Mouse (Mus musculus): ENCODE data around the gene Adamtsl1. TPM values are rescaled to one million over a fixed set of nuclear protein-coding genes. Genes with fewer than 3 reads are reported as not detected.

The Adamtsl1 gene
- polyA plus RNA-seq, 1 experiment from 2014 or later, result 17.6 TPM

GRCm38 (mm10) chr4:86241854-86242424 is 728.0 kb downstream of the Adamtsl1 start:
- Histone ChIP-seq H3K36me3 (no peaks in the 10 kb centered on the region), H3K27me3 (no peaks in the 10 kb centered on the region), H3K9me3 (no peaks in the 10 kb centered on the region), H3K9ac (no peak overlapping the region), H3K27ac (no peak overlapping the region), H3K4me3 (no peak overlapping the region), H3K4me1 (no peaks in the 10 kb centered on the region), H3K4me2 (no peak overlapping the region)
- ATAC-seq (ENCODE audit: borderline replicate concordance, extremely low read depth, low FRiP score, low TSS enrichment), result no peak
- WGBS, result 74% methylated on average over 2 of the region's 2 CpGs

GRCm38 (mm10) chr4:86270085-86270484 is 756.1 kb downstream of the Adamtsl1 start:
- Histone ChIP-seq H3K4me3 (no peak overlapping the region), H3K27me3 (no peaks in the 10 kb centered on the region), H3K4me2 (no peak overlapping the region), H3K27ac (no peak overlapping the region), H3K4me1 (peaks cover 5% of the 10 kb centered on the region; the same call in 1 of the 2 replicates), H3K9me3 (no peaks in the 10 kb centered on the region), H3K36me3 (no peaks in the 10 kb centered on the region), H3K9ac (no peak overlapping the region)
- ATAC-seq (ENCODE audit: borderline replicate concordance, extremely low read depth, low FRiP score, low TSS enrichment), result no peak
- 73% methylated on average over 2 of the region's 2 CpGs for WGBS

DNA sequence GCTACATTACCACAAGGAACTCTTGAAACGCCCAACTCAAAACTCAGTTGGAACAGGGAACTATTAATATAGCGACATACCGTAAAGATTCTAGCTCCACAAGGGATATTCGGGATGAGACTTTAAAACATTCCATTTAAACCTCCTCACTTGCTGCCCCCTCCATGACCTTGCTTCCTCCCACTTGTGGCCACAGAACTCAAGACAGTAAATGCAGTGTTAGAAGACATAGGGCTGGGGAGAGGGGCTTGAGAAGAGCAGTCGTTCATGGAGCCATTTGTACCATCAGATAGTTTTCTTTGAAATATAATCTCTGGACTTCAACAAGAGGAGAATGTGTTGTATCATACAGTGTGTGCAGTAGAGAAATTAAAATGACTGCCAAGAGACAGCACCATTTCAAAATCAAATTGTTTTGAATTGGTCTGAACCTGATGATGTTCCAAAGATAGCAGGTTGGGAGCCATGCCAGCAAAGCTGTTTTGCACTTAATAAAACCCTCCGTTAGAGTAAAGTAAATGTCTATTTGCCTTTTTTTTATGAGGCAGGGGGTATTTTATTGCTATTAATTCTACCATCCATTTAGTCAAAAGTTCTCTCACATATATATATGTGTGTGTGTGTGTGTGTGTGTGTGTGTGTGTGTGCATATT is 759.9 kb downstream of the Adamtsl1 start:
- Histone ChIP-seq H3K4me3 (no peak overlapping the region), H3K4me1 (peaks cover 35% of the 10 kb centered on the region), H3K36me3 (no peaks in the 10 kb centered on the region), H3K27me3 (no peaks in the 10 kb centered on the region), H3K4me2 (no peak overlapping the region), H3K9ac (no peak overlapping the region), H3K27ac (no peak overlapping the region; the same call in 1 of the 2 replicates), H3K9me3 (no peaks in the 10 kb centered on the region)
- peak; percentile 71; the same call in 1 of the 2 replicates for ATAC-seq (ENCODE audit: borderline replicate concordance, extremely low read depth, low FRiP score, low TSS enrichment)
- 35% methylated on average over 6 of the region's 6 CpGs for WGBS

DNA sequence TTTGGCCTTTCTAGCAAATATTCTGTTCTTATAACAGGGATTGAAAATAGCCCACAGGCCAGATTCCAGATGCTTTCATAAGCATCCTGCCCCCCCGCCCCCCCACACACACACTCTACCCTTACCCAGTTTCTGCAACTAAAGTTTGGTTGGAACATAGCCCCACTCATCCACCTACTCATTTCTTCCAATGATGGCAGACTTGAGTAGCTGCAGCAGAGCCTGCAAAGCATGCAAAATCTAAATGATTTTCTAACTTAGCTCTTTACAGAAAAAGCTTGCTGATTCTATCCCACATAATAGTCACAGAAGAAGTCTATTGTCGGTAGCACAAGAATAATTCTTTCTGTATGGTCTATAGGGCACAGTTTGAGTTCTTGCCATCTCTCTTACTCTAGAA is 760.7 kb downstream of the Adamtsl1 start:
- Histone ChIP-seq H3K4me1 (peaks cover 38% of the 10 kb centered on the region), H3K9ac (no peak overlapping the region), H3K4me2 (no peak overlapping the region), H3K9me3 (no peaks in the 10 kb centered on the region), H3K36me3 (no peaks in the 10 kb centered on the region), H3K27ac (no peak overlapping the region), H3K27me3 (no peaks in the 10 kb centered on the region), H3K4me3 (no peak overlapping the region)
- 68% methylated on average over 2 of the region's 2 CpGs for WGBS
- no peak for ATAC-seq (ENCODE audit: borderline replicate concordance, extremely low read depth, low FRiP score, low TSS enrichment)

DNA sequence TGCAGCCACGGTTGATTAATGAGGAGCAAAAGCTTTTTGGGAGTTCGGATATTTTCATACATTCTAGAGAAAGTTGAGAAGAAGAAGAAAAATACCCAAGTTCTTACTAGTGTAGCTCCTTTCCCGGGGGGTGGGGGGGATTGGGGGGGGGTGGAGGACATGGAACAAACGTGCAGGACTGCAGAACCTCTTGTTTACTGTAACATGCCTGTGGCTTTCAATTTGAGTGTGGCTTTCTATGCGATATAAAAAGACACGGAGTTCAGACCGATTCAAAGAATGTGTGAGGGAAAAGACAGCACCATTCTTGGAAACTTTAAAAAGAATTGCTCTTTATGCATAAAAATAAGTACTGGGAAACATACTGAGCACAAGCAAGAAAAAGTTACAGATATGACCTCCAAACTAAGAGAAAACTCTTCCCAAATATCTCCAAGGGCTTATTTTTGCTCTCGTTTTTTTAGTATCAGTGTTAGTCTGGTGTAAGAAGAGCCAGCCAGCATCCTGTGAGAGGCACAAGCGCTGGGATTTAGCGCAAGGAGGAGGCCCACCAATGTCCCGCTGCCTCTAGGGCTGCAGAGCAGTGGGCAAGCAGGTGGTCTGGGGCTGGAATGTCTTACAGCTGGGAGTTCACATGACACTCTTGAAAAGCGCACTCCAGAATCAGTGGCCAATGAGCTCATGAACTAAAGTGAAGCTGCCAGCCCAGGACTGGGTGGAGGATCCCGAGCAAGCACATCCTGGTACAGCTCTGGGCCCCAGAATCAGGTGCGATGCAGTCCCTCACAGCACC is 762.2 kb downstream of the Adamtsl1 start:
- Histone ChIP-seq H3K36me3 (no peaks in the 10 kb centered on the region), H3K27me3 (no peaks in the 10 kb centered on the region), H3K4me2 (no peak overlapping the region), H3K9me3 (no peaks in the 10 kb centered on the region), H3K4me1 (peaks cover 38% of the 10 kb centered on the region), H3K4me3 (no peak overlapping the region), H3K9ac (no peak overlapping the region), H3K27ac (peak overlapping the region; percentile 61; the same call in 1 of the 2 replicates)
- WGBS, result 36% methylated on average over 14 of the region's 14 CpGs
- peak; percentile 43; the same call in 1 of the 2 replicates for ATAC-seq (ENCODE audit: borderline replicate concordance, extremely low read depth, low FRiP score, low TSS enrichment)

DNA sequence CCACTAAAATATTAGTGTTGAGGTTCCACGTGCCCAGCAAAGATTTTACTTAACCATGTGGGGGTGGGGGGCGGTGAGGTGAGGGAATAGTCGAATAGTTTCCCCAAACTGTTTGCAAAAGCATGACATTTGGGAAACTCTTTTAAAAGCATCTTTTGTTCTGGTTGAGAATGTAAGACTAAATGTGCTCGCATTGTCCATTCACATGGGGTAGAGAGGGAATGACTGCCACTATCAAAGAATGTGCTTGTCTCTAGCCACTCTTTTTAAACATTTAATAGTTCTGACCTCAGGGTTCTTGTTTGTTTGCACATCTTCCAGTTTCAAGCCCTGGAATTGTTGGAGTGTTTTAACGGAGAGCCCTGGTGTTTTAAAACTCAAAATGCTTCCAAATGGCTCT is 764.6 kb downstream of the Adamtsl1 start:
- no peak overlapping the region for H3K4me2 ChIP-seq
- H3K9me3 ChIP-seq, result no peaks in the 10 kb centered on the region
- WGBS, result 34% methylated on average over 5 of the region's 5 CpGs
- ATAC-seq (ENCODE audit: borderline replicate concordance, extremely low read depth, low FRiP score, low TSS enrichment), result no peak
- no peak overlapping the region for H3K27ac ChIP-seq
- no peak overlapping the region for H3K9ac ChIP-seq
- no peaks in the 10 kb centered on the region for H3K27me3 ChIP-seq
- peaks cover 35% of the 10 kb centered on the region for H3K4me1 ChIP-seq
- H3K4me3 ChIP-seq, result no peak overlapping the region
- H3K36me3 ChIP-seq, result no peaks in the 10 kb centered on the region

- Histone ChIP-seq H3K27ac (no peak overlapping the region), H3K4me1 (no peaks in the 10 kb centered on the region), H3K27me3 (no peaks in the 10 kb centered on the region), H3K4me3 (no peak overlapping the region), H3K4me2 (no peak overlapping the region), H3K36me3 (no peaks in the 10 kb centered on the region), H3K9me3 (no peaks in the 10 kb centered on the region), H3K9ac (no peak overlapping the region)
- 76% methylated on average over 1 of the region's 1 CpGs for WGBS
- no peak for ATAC-seq (ENCODE audit: borderline replicate concordance, extremely low read depth, low FRiP score, low TSS enrichment)
Observed at GRCm38 (mm10) chr4:86286572-86286971, 772.6 kb downstream of the Adamtsl1 start.

- Histone ChIP-seq H3K4me3 (no peak overlapping the region), H3K36me3 (no peaks in the 10 kb centered on the region), H3K27ac (no peak overlapping the region), H3K9me3 (no peaks in the 10 kb centered on the region), H3K9ac (no peak overlapping the region), H3K4me1 (no peaks in the 10 kb centered on the region), H3K27me3 (no peaks in the 10 kb centered on the region), H3K4me2 (no peak overlapping the region)
- no peak for ATAC-seq (ENCODE audit: borderline replicate concordance, extremely low read depth, low FRiP score, low TSS enrichment)
- 87% methylated on average over 4 of the region's 4 CpGs for WGBS
Observed at GRCm38 (mm10) chr4:86288264-86288663, 774.3 kb downstream of the Adamtsl1 start.

- no peaks in the 10 kb centered on the region for H3K4me1 ChIP-seq
- 60% methylated on average over 12 of the region's 12 CpGs for WGBS
- H3K27me3 ChIP-seq, result no peaks in the 10 kb centered on the region
- H3K9ac ChIP-seq, result no peak overlapping the region
- no peak overlapping the region for H3K4me3 ChIP-seq
- H3K9me3 ChIP-seq, result no peaks in the 10 kb centered on the region
- ATAC-seq (ENCODE audit: borderline replicate concordance, extremely low read depth, low FRiP score, low TSS enrichment), result no peak
- no peak overlapping the region for H3K4me2 ChIP-seq
- H3K27ac ChIP-seq, result no peak overlapping the region
- H3K36me3 ChIP-seq, result no peaks in the 10 kb centered on the region
Observed at GRCm38 (mm10) chr4:86289511-86290273, 775.7 kb downstream of the Adamtsl1 start.

GRCm38 (mm10) chr4:86294828-86295251 is 780.9 kb downstream of the Adamtsl1 start:
- no peaks in the 10 kb centered on the region for H3K36me3 ChIP-seq
- 36% methylated on average over 2 of the region's 2 CpGs for WGBS
- peaks cover 4% of the 10 kb centered on the region; the same call in 1 of the 2 replicates for H3K4me1 ChIP-seq
- H3K9ac ChIP-seq, result no peak overlapping the region
- H3K4me2 ChIP-seq, result no peak overlapping the region
- no peaks in the 10 kb centered on the region for H3K9me3 ChIP-seq
- no peak overlapping the region for H3K4me3 ChIP-seq
- H3K27me3 ChIP-seq, result no peaks in the 10 kb centered on the region
- peak; percentile 87 for ATAC-seq (ENCODE audit: borderline replicate concordance, extremely low read depth, low FRiP score, low TSS enrichment)
- peak overlapping the region; percentile 44 for H3K27ac ChIP-seq

- H3K9ac ChIP-seq, result no peak overlapping the region
- no peak overlapping the region for H3K4me3 ChIP-seq
- H3K9me3 ChIP-seq, result no peaks in the 10 kb centered on the region
- no peaks in the 10 kb centered on the region for H3K4me1 ChIP-seq
- 81% methylated on average over 6 of the region's 6 CpGs for WGBS
- H3K4me2 ChIP-seq, result no peak overlapping the region
- ATAC-seq (ENCODE audit: borderline replicate concordance, extremely low read depth, low FRiP score, low TSS enrichment), result no peak
- no peaks in the 10 kb centered on the region for H3K27me3 ChIP-seq
- H3K27ac ChIP-seq, result no peak overlapping the region
- H3K36me3 ChIP-seq, result no peaks in the 10 kb centered on the region
Observed at GRCm38 (mm10) chr4:86301469-86301868, 787.5 kb downstream of the Adamtsl1 start.

Data from lung, embryonic 15.5 days (tissue).